7 mouse cellular contexts compared by ENCODE assay signal in genomic region chr5:145167306-145167661, GRCm38 (mm10). TPM values are rescaled to one million over a fixed set of nuclear protein-coding genes. Genes with fewer than 3 reads are reported as not detected.
A peak's percentile ranks its signal among the peaks of the same experiment; 100 is the strongest.
DNase-seq lines count a peak whose midpoint lies in the region; ATAC-seq lines count a peak whose summit lies in the region.

No protein-coding gene starts in this region.

- ATAC-seq in megakaryocyte, adult 5-6 weeks (ENCODE audit: poor library complexity, severe bottlenecking) = no peak
- peak; percentile 76 for ATAC-seq in forebrain, embryonic 11.5 days (replicated peaks; ENCODE audit: low FRiP score)
- ATAC-seq in limb, embryonic 15.5 days (ENCODE audit: insufficient number of reproducible peaks, low FRiP score, low TSS enrichment, low read depth) = peak; percentile 27; the same call in 1 of the 2 replicates
- ATAC-seq in stomach, embryonic 16.5 days (ENCODE audit: insufficient read depth, low FRiP score) = no peak
- ATAC-seq in CD4-positive, CD25-positive, alpha-beta regulatory T cell, adult 4 months = no peak

- WGBS in forebrain, embryonic 11.5 days = under 1% methylated on average over 25 of the region's 28 CpGs
- WGBS in limb, embryonic 15.5 days = under 1% methylated on average over 28 of the region's 28 CpGs
- under 1% methylated on average over 26 of the region's 28 CpGs for WGBS in stomach, embryonic 16.5 days

- intact Hi-C loops in left cerebral cortex, postnatal 4 days (cut with DNase I) = no loop called here

- H3K27ac ChIP-seq in forebrain, embryonic 11.5 days (ENCODE audit: low read depth, low read length) = no peak overlapping the region
- peak overlapping the region; percentile 81 for H3K27ac ChIP-seq in limb, embryonic 15.5 days
- H3K27ac ChIP-seq in stomach, embryonic 16.5 days (ENCODE audit: low read length) = peak overlapping the region; percentile 81

- peaks cover 57% of the 10 kb centered on the region for H3K36me3 ChIP-seq in megakaryocyte, embryonic 14.5 days (replicated peaks; ENCODE audit: low read length)
- H3K36me3 ChIP-seq in forebrain, embryonic 11.5 days (ENCODE audit: control insufficient read depth, insufficient read depth, low read length) = peaks cover 7% of the 10 kb centered on the region
- H3K36me3 ChIP-seq in limb, embryonic 15.5 days = peaks cover 43% of the 10 kb centered on the region
- H3K36me3 ChIP-seq in stomach, embryonic 16.5 days (ENCODE audit: control insufficient read depth, insufficient read depth, low read length) = no peaks in the 10 kb centered on the region

- peak overlapping the region; percentile 86 for H3K9ac ChIP-seq in forebrain, embryonic 11.5 days (ENCODE audit: low read length)
- H3K9ac ChIP-seq in limb, embryonic 15.5 days = peak overlapping the region; percentile 97
- peak overlapping the region; percentile 99 for H3K9ac ChIP-seq in stomach, embryonic 16.5 days (ENCODE audit: low read length)

- no peak for DNase-seq in forebrain, embryonic 11.5 days (ENCODE audit: low spot score)
- DNase-seq in left cerebral cortex, postnatal 4 days = no peak

- peak overlapping the region; percentile 98 for H3K4me3 ChIP-seq in megakaryocyte, embryonic 14.5 days (replicated peaks)
- H3K4me3 ChIP-seq in forebrain, embryonic 11.5 days (ENCODE audit: low read depth, low read length) = peak overlapping the region; percentile 78
- H3K4me3 ChIP-seq in limb, embryonic 15.5 days = peak overlapping the region; percentile 96
- H3K4me3 ChIP-seq in stomach, embryonic 16.5 days (replicated peaks; ENCODE audit: low read length) = peak overlapping the region; percentile 95

- H3K27me3 ChIP-seq in megakaryocyte, embryonic 14.5 days (replicated peaks) = no peaks in the 10 kb centered on the region
- no peaks in the 10 kb centered on the region for H3K27me3 ChIP-seq in forebrain, embryonic 11.5 days (ENCODE audit: control insufficient read depth, insufficient read depth, low read length)
- H3K27me3 ChIP-seq in limb, embryonic 15.5 days = no peaks in the 10 kb centered on the region
- no peaks in the 10 kb centered on the region for H3K27me3 ChIP-seq in stomach, embryonic 16.5 days (ENCODE audit: control insufficient read depth, insufficient read depth, low read length)

- peak overlapping the region; percentile 62 for H3K4me2 ChIP-seq in forebrain, embryonic 11.5 days (ENCODE audit: low read depth, low read length, severe bottlenecking)
- peak overlapping the region; percentile 82 for H3K4me2 ChIP-seq in limb, embryonic 15.5 days
- peak overlapping the region; percentile 85 for H3K4me2 ChIP-seq in stomach, embryonic 16.5 days (ENCODE audit: low read depth, low read length)

- peaks cover 58% of the 10 kb centered on the region for H3K4me1 ChIP-seq in megakaryocyte, embryonic 14.5 days
- H3K4me1 ChIP-seq in forebrain, embryonic 11.5 days (replicated peaks; ENCODE audit: control insufficient read depth, insufficient read depth, low read length) = peaks cover 9% of the 10 kb centered on the region
- peaks cover 25% of the 10 kb centered on the region for H3K4me1 ChIP-seq in limb, embryonic 15.5 days
- peaks cover 19% of the 10 kb centered on the region for H3K4me1 ChIP-seq in stomach, embryonic 16.5 days (ENCODE audit: control insufficient read depth, insufficient read depth, low read length)

- no peaks in the 10 kb centered on the region for H3K9me3 ChIP-seq in megakaryocyte, embryonic 14.5 days
- H3K9me3 ChIP-seq in forebrain, embryonic 11.5 days (ENCODE audit: control insufficient read depth, low read length) = no peaks in the 10 kb centered on the region
- no peaks in the 10 kb centered on the region for H3K9me3 ChIP-seq in limb, embryonic 15.5 days
- H3K9me3 ChIP-seq in stomach, embryonic 16.5 days (replicated peaks; ENCODE audit: control insufficient read depth, low read length) = no peaks in the 10 kb centered on the region

RNA-seq across cellular contexts. Expression of gene Cpsf4, which starts 0.3 kb away (rescaled TPM):
- 43.6 and 53.5 TPM in 2 replicates for polyA plus RNA-seq in megakaryocyte, embryonic 14.5 days (2012; ENCODE audit: insufficient read depth, low replicate concordance)
- 16.6 and 17.0 TPM in 2 replicates for total RNA-seq in megakaryocyte, adult 5-6 weeks (2015)
- total RNA-seq in megakaryocyte, adult 5-6 weeks (2017) = 34.0 and 37.8 TPM in 2 replicates
- polyA plus RNA-seq in forebrain, embryonic 11.5 days (2014; fragmentation: Nextera tagmentation; extraction: Ambion mirVana) = 51.4 and 59.0 TPM in 2 replicates
- 40.7 and 40.8 TPM in 2 replicates for polyA plus RNA-seq in limb, embryonic 15.5 days (2015; fragmentation: Nextera tagmentation; extraction: Ambion mirVana)
- polyA plus RNA-seq in stomach, embryonic 16.5 days (2015; fragmentation: Nextera tagmentation; extraction: Ambion mirVana) = 35.2 and 36.3 TPM in 2 replicates
- polyA plus RNA-seq in CD4-positive, CD25-positive, alpha-beta regulatory T cell, adult 4 months (2017; shearing (Covaris generic)) = 10 to 100 TPM; 15.6 to 19.6 TPM
- total RNA-seq in left cerebral cortex, postnatal 4 days (2021) = 10 to 100 TPM; 35.2 to 36.4 TPM

RNA-seq across cellular contexts. Expression of gene Ptcd1, which starts 0.4 kb away (rescaled TPM):
- polyA plus RNA-seq in megakaryocyte, embryonic 14.5 days (2012; ENCODE audit: insufficient read depth, low replicate concordance) = 9.4 and 10.7 TPM in 2 replicates
- 6.5 and 7.9 TPM in 2 replicates for total RNA-seq in megakaryocyte, adult 5-6 weeks (2015)
- 14.8 and 15.3 TPM in 2 replicates for total RNA-seq in megakaryocyte, adult 5-6 weeks (2017)
- polyA plus RNA-seq in forebrain, embryonic 11.5 days (2014; fragmentation: Nextera tagmentation; extraction: Ambion mirVana) = 18.6 and 19.6 TPM in 2 replicates
- 17.2 TPM in 2 replicates for polyA plus RNA-seq in limb, embryonic 15.5 days (2015; fragmentation: Nextera tagmentation; extraction: Ambion mirVana)
- polyA plus RNA-seq in stomach, embryonic 16.5 days (2015; fragmentation: Nextera tagmentation; extraction: Ambion mirVana) = 15.1 and 17.4 TPM in 2 replicates
- polyA plus RNA-seq in CD4-positive, CD25-positive, alpha-beta regulatory T cell, adult 4 months (2017; shearing (Covaris generic)) = 10 to 100 TPM; 13.6 to 28.7 TPM
- 10 to 100 TPM; 19.3 to 19.6 TPM for total RNA-seq in left cerebral cortex, postnatal 4 days (2021)

RNA-seq across cellular contexts. Expression of gene Atp5j2, which starts 24.6 kb away (rescaled TPM):
- 3.0 and 56.7 TPM in 2 replicates for polyA plus RNA-seq in megakaryocyte, embryonic 14.5 days (2012; ENCODE audit: insufficient read depth, low replicate concordance)
- total RNA-seq in megakaryocyte, adult 5-6 weeks (2015) = 310 and 322 TPM in 2 replicates
- total RNA-seq in megakaryocyte, adult 5-6 weeks (2017) = 103 and 107 TPM in 2 replicates
- 478 and 501 TPM in 2 replicates for polyA plus RNA-seq in forebrain, embryonic 11.5 days (2014; fragmentation: Nextera tagmentation; extraction: Ambion mirVana)
- polyA plus RNA-seq in limb, embryonic 15.5 days (2015; fragmentation: Nextera tagmentation; extraction: Ambion mirVana) = 590 and 623 TPM in 2 replicates
- polyA plus RNA-seq in stomach, embryonic 16.5 days (2015; fragmentation: Nextera tagmentation; extraction: Ambion mirVana) = 705 and 758 TPM in 2 replicates
- 100 to 1,000 TPM; 320 to 390 TPM for polyA plus RNA-seq in CD4-positive, CD25-positive, alpha-beta regulatory T cell, adult 4 months (2017; shearing (Covaris generic))
- 100 to 1,000 TPM; 213 to 222 TPM for total RNA-seq in left cerebral cortex, postnatal 4 days (2021)

RNA-seq across cellular contexts. Expression of gene Bud31, which starts 27.1 kb away (rescaled TPM):
- 7.0 and 13.8 TPM in 2 replicates for polyA plus RNA-seq in megakaryocyte, embryonic 14.5 days (2012; ENCODE audit: insufficient read depth, low replicate concordance)
- 179 and 181 TPM in 2 replicates for total RNA-seq in megakaryocyte, adult 5-6 weeks (2015)
- total RNA-seq in megakaryocyte, adult 5-6 weeks (2017) = 217 and 234 TPM in 2 replicates
- polyA plus RNA-seq in forebrain, embryonic 11.5 days (2014; fragmentation: Nextera tagmentation; extraction: Ambion mirVana) = 252 and 253 TPM in 2 replicates
- polyA plus RNA-seq in limb, embryonic 15.5 days (2015; fragmentation: Nextera tagmentation; extraction: Ambion mirVana) = 168 and 184 TPM in 2 replicates
- 147 and 167 TPM in 2 replicates for polyA plus RNA-seq in stomach, embryonic 16.5 days (2015; fragmentation: Nextera tagmentation; extraction: Ambion mirVana)
- 100 to 1,000 TPM; 105 to 106 TPM for polyA plus RNA-seq in CD4-positive, CD25-positive, alpha-beta regulatory T cell, adult 4 months (2017; shearing (Covaris generic))
- 100 to 1,000 TPM; 101 to 104 TPM for total RNA-seq in left cerebral cortex, postnatal 4 days (2021)

RNA-seq across cellular contexts. Expression of gene Pdap1, which starts 27.2 kb away (rescaled TPM):
- 63.5 and 118 TPM in 2 replicates for polyA plus RNA-seq in megakaryocyte, embryonic 14.5 days (2012; ENCODE audit: insufficient read depth, low replicate concordance)
- total RNA-seq in megakaryocyte, adult 5-6 weeks (2015) = 24.8 and 26.1 TPM in 2 replicates
- total RNA-seq in megakaryocyte, adult 5-6 weeks (2017) = 140 and 144 TPM in 2 replicates
- 135 and 136 TPM in 2 replicates for polyA plus RNA-seq in forebrain, embryonic 11.5 days (2014; fragmentation: Nextera tagmentation; extraction: Ambion mirVana)
- polyA plus RNA-seq in limb, embryonic 15.5 days (2015; fragmentation: Nextera tagmentation; extraction: Ambion mirVana) = 89.2 and 95.1 TPM in 2 replicates
- polyA plus RNA-seq in stomach, embryonic 16.5 days (2015; fragmentation: Nextera tagmentation; extraction: Ambion mirVana) = 77.8 and 81.4 TPM in 2 replicates
- 10 to 100 TPM; 31.1 to 50.9 TPM for polyA plus RNA-seq in CD4-positive, CD25-positive, alpha-beta regulatory T cell, adult 4 months (2017; shearing (Covaris generic))
- 100 to 1,000 TPM; 136 to 144 TPM for total RNA-seq in left cerebral cortex, postnatal 4 days (2021)

Comparison
In these comparisons a context has a peak if more than half of its experiments do, and no peak if none do; other contexts are left out.
1. ATAC-seq: peak in forebrain, embryonic 11.5 days (single experiment) and limb, embryonic 15.5 days (single experiment); none in megakaryocyte, adult 5-6 weeks (single experiment), stomach, embryonic 16.5 days (single experiment) and CD4-positive, CD25-positive, alpha-beta regulatory T cell, adult 4 months (single experiment).
2. Peak in every context shown above with its lines, with median percentiles within 50 percentile points of each other: H3K4me3 ChIP-seq, H3K4me2 ChIP-seq and H3K9ac ChIP-seq.